Mouse (Mus musculus) kidney, adult 2 months (tissue): ENCODE data around the gene Lims1.

Experiments used
- CTCF ChIP-seq: fragments of 200-500 bp; conservative IDR thresholded peaks from 2 replicates; pipeline ENCODE4 v1.5.1; 2011; ENCODE audit warnings: low read depth, mild to moderate bottlenecking, control low read depth, low read length, moderate library complexity, mixed read lengths; ENCODE audit not compliant: insufficient read depth, insufficient read length
- POLR2A ChIP-seq: fragments of 200-500 bp; IDR thresholded peaks from one replicate; pipeline ENCODE4 v1.6.1; 2011; ENCODE audit warnings: low read depth, low read length, control low read depth

DNA sequence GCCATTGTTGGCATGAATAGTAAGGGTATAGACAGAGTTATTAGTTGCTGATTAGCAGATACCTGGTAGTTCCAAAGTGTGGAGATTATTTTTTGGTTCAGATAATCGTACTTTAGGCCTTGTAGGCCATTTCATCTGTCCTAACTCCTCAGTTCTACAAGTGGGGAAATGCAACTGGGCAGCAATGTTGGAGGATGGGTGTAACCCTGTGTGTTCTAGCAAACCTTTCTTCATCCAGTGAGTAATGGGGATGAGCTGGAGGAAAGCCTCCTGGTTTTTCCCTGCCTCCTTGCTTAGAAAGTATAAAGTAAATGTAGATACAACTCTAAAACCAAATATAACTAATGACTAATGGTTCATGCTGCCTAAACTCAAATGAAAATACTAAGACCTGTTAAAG lies 55.1 kb downstream of the Lims1 start:
- no peak for TF ChIP-seq CTCF
- no peak for TF ChIP-seq POLR2A
